Mouse (Mus musculus): ENCODE data around the gene Dixdc1.
"Not testable (repeated sequence)": the region's sequence is repeated elsewhere in the genome, so short reads cannot be mapped to it uniquely, and the experiment has no call there.

Gene Dixdc1

DNA sequence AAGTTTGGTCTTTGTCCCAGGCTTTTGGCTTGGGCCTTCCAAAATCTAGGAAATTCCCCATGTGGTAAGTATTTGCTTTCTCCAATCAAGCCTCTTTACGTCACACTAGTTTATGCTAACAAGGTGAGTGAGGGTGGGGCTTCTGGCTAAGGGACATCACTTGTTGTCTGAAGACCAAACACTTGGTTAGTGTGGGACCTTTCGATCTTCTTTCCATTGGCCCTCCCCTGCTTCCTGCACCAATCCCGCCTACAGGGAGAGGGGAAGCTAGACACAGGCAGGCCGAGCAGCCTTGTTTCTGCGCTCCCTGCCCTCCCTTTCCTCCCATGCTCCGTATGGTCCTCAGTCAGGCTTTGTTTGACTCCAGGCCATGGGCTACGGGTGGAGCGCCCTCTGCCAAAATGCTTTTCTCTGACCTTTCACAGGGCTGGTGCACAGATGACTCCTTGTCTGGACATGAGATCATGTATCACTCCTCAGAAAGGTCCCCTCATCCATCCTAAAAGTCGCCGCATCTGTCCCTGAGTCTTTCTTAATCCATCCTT is 92.4 kb downstream of the Dixdc1 start:
- DNase-seq = no peak

- DNase-seq = no peak
Measured at GRCm38 (mm10) chr9:50634270-50634669, 105.0 kb downstream of the Dixdc1 start.

- DNase-seq = no peak
Measured at GRCm38 (mm10) chr9:50633059-50633458, 106.3 kb downstream of the Dixdc1 start.

DNA sequence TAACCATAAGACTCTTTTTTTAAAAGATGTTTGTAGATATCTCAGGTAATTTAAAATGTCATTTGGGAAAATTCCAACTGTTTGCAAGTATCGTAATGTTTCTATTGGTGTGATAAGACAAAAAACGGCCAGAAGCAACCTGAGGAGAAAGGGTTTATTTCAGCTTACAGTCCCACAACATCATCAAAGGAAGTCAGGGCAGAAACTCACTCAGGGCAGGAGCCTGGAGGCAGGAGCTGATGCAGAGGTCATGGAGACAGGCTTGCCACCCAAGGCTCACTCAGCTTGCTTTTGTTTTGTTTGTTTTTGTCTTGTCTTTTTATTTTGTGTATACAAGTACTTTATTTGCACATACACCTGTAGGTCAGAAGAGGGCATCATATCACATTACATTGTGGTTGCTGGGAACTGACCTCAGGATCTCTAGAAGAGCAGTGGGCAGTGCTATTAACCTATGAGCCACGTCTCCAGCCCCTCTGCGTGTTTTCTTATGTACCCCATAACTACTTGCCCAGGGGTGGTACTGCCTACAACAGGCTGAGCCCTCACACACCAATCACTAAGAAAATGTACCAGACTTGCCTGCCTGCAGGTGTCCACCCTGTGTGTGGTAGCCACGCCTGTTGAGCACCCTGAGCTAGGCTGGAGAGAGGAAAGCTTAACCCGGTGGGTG is 107.2 kb downstream of the Dixdc1 start:
- no peak for DNase-seq

GRCm38 (mm10) chr9:50630903-50631302 is 108.4 kb downstream of the Dixdc1 start:
- not testable (repeated sequence) for DNase-seq

- DNase-seq = no peak
Measured at GRCm38 (mm10) chr9:50617794-50618330, 121.5 kb downstream of the Dixdc1 start.

GRCm38 (mm10) chr9:50616766-50617603 is 122.3 kb downstream of the Dixdc1 start, which contains the start of the genes Pih1d2 and Nkapd1:
TSS of gene Pih1d2 (plus strand) at chr9:50617321.
TSS of gene Nkapd1 (minus strand) at chr9:50617464.
- DNase-seq = peak; percentile 83

DNA sequence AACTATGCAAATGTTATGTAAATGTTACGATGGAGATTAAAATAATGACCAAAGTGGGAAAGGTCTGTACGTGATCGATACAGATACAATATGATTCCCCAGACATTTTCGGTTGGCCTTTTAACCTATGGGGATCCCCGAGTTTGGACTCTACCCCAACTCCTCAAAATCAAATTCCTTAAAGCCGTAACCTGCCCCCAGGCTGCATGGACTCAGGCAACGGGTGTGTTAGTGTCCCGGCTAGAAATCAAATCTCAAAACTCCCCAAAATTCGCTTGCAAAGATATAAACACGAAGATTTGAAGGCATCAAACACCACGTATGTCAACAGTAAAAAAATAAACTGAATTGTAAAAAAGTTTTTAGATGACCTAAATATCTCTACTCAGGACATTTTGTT is 123.2 kb downstream of the Dixdc1 start:
- no peak for DNase-seq
